Mouse (Mus musculus) limb, embryonic 13.5 days (tissue): ENCODE measurements around the gene Clptm1. TPM values are rescaled to one million over a fixed set of nuclear protein-coding genes. Genes with fewer than 3 reads are reported as not detected.
"Not testable (repeated sequence)": the region's sequence is repeated elsewhere in the genome, so short reads cannot be mapped to it uniquely, and the experiment has no call there.

ENCODE experiments used
- ATAC-seq: fragments of 200-750 bp; cut with Nextera tagmentation; 2 replicates; pipeline ENCODE4 v1.8.0; 2017; ENCODE audit warnings: low read depth, moderate number of reproducible peaks, moderate TSS enrichment; ENCODE audit not compliant: low FRiP score
- H3K27ac ChIP-seq: fragments of 300-500 bp; sonication (generic); 2 replicates; pipeline ENCODE4 v1.5.1; 2015; ENCODE audit warnings: inconsistent platforms, mild to moderate bottlenecking, moderate library complexity
- H3K27me3 ChIP-seq: fragments of 300-500 bp; sonication (generic); 2 replicates; pipeline ENCODE4 v1.6.1; 2015; ENCODE audit warnings: mild to moderate bottlenecking, inconsistent platforms
- H3K36me3 ChIP-seq: fragments of 300-500 bp; sonication (generic); 2 replicates; pipeline ENCODE4 v1.6.1; 2015; ENCODE audit warnings: inconsistent platforms, mild to moderate bottlenecking, moderate library complexity
- H3K4me1 ChIP-seq: fragments of 300-500 bp; sonication (generic); 2 replicates; pipeline ENCODE4 v1.6.1; 2015; ENCODE audit warnings: inconsistent platforms
- H3K4me2 ChIP-seq: fragments of 300-500 bp; sonication (generic); replicated peaks from 2 replicates; pipeline ENCODE4 v1.6.1; 2015; ENCODE audit warnings: inconsistent platforms, mild to moderate bottlenecking, moderate library complexity
- H3K4me3 ChIP-seq: fragments of 300-500 bp; sonication (generic); 2 replicates; pipeline ENCODE4 v1.5.1; 2015; ENCODE audit warnings: moderate library complexity, mild to moderate bottlenecking, inconsistent platforms
- H3K9ac ChIP-seq: fragments of 300-500 bp; sonication (generic); 2 replicates; pipeline ENCODE4 v1.6.1; 2015; ENCODE audit warnings: mild to moderate bottlenecking, inconsistent platforms
- H3K9me3 ChIP-seq: fragments of 300-500 bp; sonication (generic); 2 replicates; pipeline ENCODE4 v1.6.1; 2016; ENCODE audit warnings: inconsistent platforms
- WGBS: fragments of 180-500 bp; shearing (Covaris S2); methylation state at CpG from one replicate; pipeline ENCODE4 v1.1.7; 2015; 5-methylcytosine and 5-hydroxymethylcytosine counted together
- polyA plus RNA-seq: library from polyadenylated mRNA; unstranded; fragments of >200 nt; fragmentation: Nextera tagmentation; extraction: Ambion mirVana; gene quantifications from 2 replicates; pipeline ENCODE4 v1.2.1, GENCODE M21; 2015

The Clptm1 gene
- polyA plus RNA-seq, 1 experiment from 2014 or later = 75.9 TPM

- H3K9me3 ChIP-seq = no peaks in the 10 kb centered on the region
- H3K9ac ChIP-seq = no peak overlapping the region
- no peak overlapping the region for H3K27ac ChIP-seq
- no peak overlapping the region for H3K4me2 ChIP-seq
- no peak overlapping the region for H3K4me3 ChIP-seq
- no peak for ATAC-seq
- H3K36me3 ChIP-seq = 0 out of 2 replicates have a peak, but pooled peaks cover 4% of the 10 kb centered on the region
- peaks cover 5% of the 10 kb centered on the region; the same call in 1 of the 2 replicates for H3K4me1 ChIP-seq
- H3K27me3 ChIP-seq = peaks cover 19% of the 10 kb centered on the region
- 90% methylated on average over 7 of the region's 7 CpGs for WGBS
These were observed 44.0 kb downstream of the Clptm1 start for GRCm38 (mm10) chr7:19620811-19621210.

- Histone ChIP-seq H3K36me3 (0 out of 2 replicates have a peak, but pooled peaks cover 4% of the 10 kb centered on the region), H3K9ac (peak overlapping the region; percentile 68), H3K4me1 (peaks cover 5% of the 10 kb centered on the region; the same call in 1 of the 2 replicates), H3K27ac (no peak overlapping the region), H3K9me3 (no peaks in the 10 kb centered on the region), H3K4me2 (peak overlapping the region; percentile 65), H3K27me3 (peaks cover 19% of the 10 kb centered on the region), H3K4me3 (peak overlapping the region; percentile 38)
- ATAC-seq = peak; percentile 71; the same call in 1 of the 2 replicates
- 8% methylated on average over 35 of the region's 35 CpGs for WGBS
These were observed 45.6 kb downstream of the Clptm1 start for GRCm38 (mm10) chr7:19619004-19619801.

- 84% methylated on average over 12 of the region's 12 CpGs for WGBS
- Histone ChIP-seq H3K4me1 (peaks cover 5% of the 10 kb centered on the region; the same call in 1 of the 2 replicates), H3K9me3 (no peaks in the 10 kb centered on the region), H3K27me3 (peaks cover 10% of the 10 kb centered on the region), H3K4me2 (no peak overlapping the region), H3K36me3 (peaks cover 18% of the 10 kb centered on the region), H3K27ac (no peak overlapping the region), H3K4me3 (no peak overlapping the region), H3K9ac (no peak overlapping the region)
- ATAC-seq = no peak
These were observed 49.7 kb downstream of the Clptm1 start for GRCm38 (mm10) chr7:19615036-19615577.

- Histone ChIP-seq H3K9me3 (no peaks in the 10 kb centered on the region), H3K27me3 (no peaks in the 10 kb centered on the region), H3K36me3 (peaks cover 16% of the 10 kb centered on the region), H3K4me3 (no peak overlapping the region), H3K4me1 (no peaks in the 10 kb centered on the region), H3K9ac (no peak overlapping the region), H3K4me2 (no peak overlapping the region), H3K27ac (no peak overlapping the region)
- no peak for ATAC-seq
- WGBS = 78% methylated on average over 5 of the region's 5 CpGs
These were observed 53.9 kb downstream of the Clptm1 start for GRCm38 (mm10) chr7:19610969-19611368.

- no peak for ATAC-seq
- no peak overlapping the region for H3K4me3 ChIP-seq
- H3K4me2 ChIP-seq = no peak overlapping the region
- no peaks in the 10 kb centered on the region for H3K4me1 ChIP-seq
- H3K27me3 ChIP-seq = no peaks in the 10 kb centered on the region
- no peaks in the 10 kb centered on the region for H3K9me3 ChIP-seq
- 91% methylated on average over 12 of the region's 12 CpGs for WGBS
- no peak overlapping the region for H3K27ac ChIP-seq
- peaks cover 16% of the 10 kb centered on the region for H3K36me3 ChIP-seq
- H3K9ac ChIP-seq = no peak overlapping the region
These were observed 55.0 kb downstream of the Clptm1 start for GRCm38 (mm10) chr7:19609641-19610332.

- Histone ChIP-seq H3K9ac (no peak overlapping the region), H3K36me3 (peaks cover 20% of the 10 kb centered on the region), H3K4me2 (no peak overlapping the region), H3K9me3 (no peaks in the 10 kb centered on the region), H3K27me3 (no peaks in the 10 kb centered on the region), H3K27ac (no peak overlapping the region), H3K4me3 (no peak overlapping the region), H3K4me1 (peaks cover 15% of the 10 kb centered on the region)
- no peak for ATAC-seq
- 82% methylated on average over 5 of the region's 5 CpGs for WGBS
These were observed 57.5 kb downstream of the Clptm1 start for GRCm38 (mm10) chr7:19607291-19607690.

GRCm38 (mm10) chr7:19604606-19605214 is 60.1 kb downstream of the Clptm1 start:
- not testable (repeated sequence) for H3K27me3 ChIP-seq

GRCm38 (mm10) chr7:19603849-19604605 is 60.8 kb downstream of the Clptm1 start, which contains the start of gene Clasrp:
Gene Clasrp (minus strand): TSS chr7:19604486.
- ATAC-seq = peak; percentile 88
- WGBS = 2% methylated on average over 57 of the region's 57 CpGs
- Histone ChIP-seq H3K4me2 (peak within 1 kb of the TSS; percentile 94), H3K27me3 (no peaks in the 10 kb centered on the region), H3K4me3 (peak within 1 kb of the TSS; percentile 98), H3K9ac (peak within 1 kb of the TSS; percentile 97), H3K9me3 (no peaks in the 10 kb centered on the region), H3K4me1 (peaks cover 24% of the 10 kb centered on the region), H3K27ac (peak within 1 kb of the TSS; percentile 55; the same call in 1 of the 2 replicates), H3K36me3 (peaks cover 36% of the 10 kb centered on the region)

More at GRCm38 (mm10) chr7:19604606-19605214, 60.1 kb downstream of the Clptm1 start:
- not testable (repeated sequence) for ATAC-seq, H3K27ac ChIP-seq, H3K9me3 ChIP-seq, H3K9ac ChIP-seq
- Histone ChIP-seq H3K36me3 (peaks cover 29% of the 10 kb centered on the region), H3K4me1 (peaks cover 24% of the 10 kb centered on the region), H3K4me3 (peak overlapping the region; percentile 98), H3K4me2 (peak overlapping the region; percentile 94)
- 59% methylated on average over 10 of the region's 10 CpGs for WGBS

- no peak for ATAC-seq
- no peaks in the 10 kb centered on the region for H3K27me3 ChIP-seq
- H3K4me2 ChIP-seq = peak overlapping the region; percentile 94
- H3K4me1 ChIP-seq = peaks cover 24% of the 10 kb centered on the region
- peak overlapping the region; percentile 97 for H3K9ac ChIP-seq
- H3K9me3 ChIP-seq = no peaks in the 10 kb centered on the region
- H3K36me3 ChIP-seq = peaks cover 46% of the 10 kb centered on the region
- 79% methylated on average over 12 of the region's 12 CpGs for WGBS
- H3K27ac ChIP-seq = no peak overlapping the region
- peak overlapping the region; percentile 98 for H3K4me3 ChIP-seq
These were observed 61.8 kb downstream of the Clptm1 start for GRCm38 (mm10) chr7:19603055-19603454.

GRCm38 (mm10) chr7:19600562-19600961 is 64.3 kb downstream of the Clptm1 start:
- Histone ChIP-seq H3K9me3 (no peaks in the 10 kb centered on the region), H3K27ac (no peak overlapping the region), H3K4me3 (no peak overlapping the region), H3K4me1 (peaks cover 24% of the 10 kb centered on the region), H3K36me3 (peaks cover 65% of the 10 kb centered on the region), H3K4me2 (no peak overlapping the region), H3K27me3 (no peaks in the 10 kb centered on the region), H3K9ac (no peak overlapping the region)
- no peak for ATAC-seq
- whole genome bisulfite sequencing = 75% methylated on average over 5 of the region's 5 CpGs

GRCm38 (mm10) chr7:19593061-19593730 is 71.6 kb downstream of the Clptm1 start:
- H3K4me2 ChIP-seq = no peak overlapping the region
- H3K9ac ChIP-seq = no peak overlapping the region
- H3K36me3 ChIP-seq = peaks cover 94% of the 10 kb centered on the region
- H3K4me3 ChIP-seq = no peak overlapping the region
- WGBS = 93% methylated on average over 10 of the region's 10 CpGs
- H3K4me1 ChIP-seq = no peaks in the 10 kb centered on the region
- H3K27me3 ChIP-seq = no peaks in the 10 kb centered on the region
- no peak overlapping the region for H3K27ac ChIP-seq
- no peak for ATAC-seq
- H3K9me3 ChIP-seq = no peaks in the 10 kb centered on the region
